Mouse (Mus musculus) heart, adult 9 months (tissue): ENCODE results near the gene Mta2.
"Not testable (repeated sequence)": the region's sequence is repeated elsewhere in the genome, so short reads cannot be mapped to it uniquely, and the experiment has no call there.

Experiments
- DNase-seq, 2 experiments: peaks; one replicate each; pipeline ENCODE4 v3.0.0; 2022; ENCODE audit warnings: low spot score in 2 of 2

Mta2 gene

GRCm38 (mm10) chr19:8967373-8967743 lies 25.7 kb downstream of the Mta2 start:
- no peak for DNase-seq

GRCm38 (mm10) chr19:8967893-8968292 lies 26.2 kb downstream of the Mta2 start:
- no peak for DNase-seq

- DNase-seq: not testable (repeated sequence)
Observed at GRCm38 (mm10) chr19:8972491-8972890, 30.8 kb downstream of the Mta2 start.

GRCm38 (mm10) chr19:8974638-8975037 lies 33.0 kb downstream of the Mta2 start:
- DNase-seq: no peak

GRCm38 (mm10) chr19:8975491-8975890 lies 33.8 kb downstream of the Mta2 start:
- no peak for DNase-seq

- peak; percentile 54 to 66 for DNase-seq
Observed at GRCm38 (mm10) chr19:8976535-8976934, 34.9 kb downstream of the Mta2 start.

- DNase-seq: no peak
Observed at GRCm38 (mm10) chr19:8980771-8981170, 39.1 kb downstream of the Mta2 start.

GRCm38 (mm10) chr19:8981450-8982168 lies 39.9 kb downstream of the Mta2 start:
- no peak for DNase-seq

- no peak for DNase-seq
Observed at GRCm38 (mm10) chr19:8982303-8983149, 40.9 kb downstream of the Mta2 start.

- no peak for DNase-seq
Observed at GRCm38 (mm10) chr19:8983150-8983650, 41.5 kb downstream of the Mta2 start.

GRCm38 (mm10) chr19:8984255-8984868 lies 42.7 kb downstream of the Mta2 start:
- peak; percentile 83 to 87 for DNase-seq

- no peak for DNase-seq
Observed at GRCm38 (mm10) chr19:8985891-8986290, 44.2 kb downstream of the Mta2 start.

- peak in 1 of 2 experiments; percentile 60 for DNase-seq
Observed at GRCm38 (mm10) chr19:8987816-8988215, 46.1 kb downstream of the Mta2 start.

- DNase-seq: no peak
Observed at GRCm38 (mm10) chr19:8988346-8989065, 46.8 kb downstream of the Mta2 start.

GRCm38 (mm10) chr19:8989066-8989566 lies 47.4 kb downstream of the Mta2 start, which contains the start of gene Ahnak:
TSS of gene Ahnak (plus strand) at chr19:8989284.
- peak; percentile 88 to 92 for DNase-seq

- peak; percentile 92 to 94 for DNase-seq
Observed at GRCm38 (mm10) chr19:8989567-8990431, 48.1 kb downstream of the Mta2 start.

GRCm38 (mm10) chr19:8990432-8991102 lies 48.9 kb downstream of the Mta2 start:
- no peak for DNase-seq

- DNase-seq: peak; percentile 73 to 77
Observed at GRCm38 (mm10) chr19:8991245-8991870, 49.7 kb downstream of the Mta2 start.
